In genomic region chr8:88825816-88826215, GRCm38 (mm10) we compare ENCODE assay signal across 18 mouse cellular contexts.
A peak's percentile ranks its signal among the peaks of the same experiment; 100 is the strongest.
DNase-seq lines count a peak whose midpoint lies in the region; ATAC-seq and TF ChIP-seq lines count a peak whose summit lies in the region.
"Had no signal": no experiment of that assay in that cellular context is flagged by ENCODE, and none has a peak within 500 bp of the region (broad histone marks: within the 10 kb centered on the region; RNA-seq: fewer than 3 reads in every experiment).

No protein-coding gene starts in this region.

- no peak overlapping the region for H3K9ac ChIP-seq in kidney, embryonic 15.5 days
- H3K9ac ChIP-seq in midbrain, embryonic 14.5 days (replicated peaks; ENCODE audit: low read length) = no peak overlapping the region
- H3K9ac ChIP-seq in midbrain, embryonic 11.5 days (ENCODE audit: low read length) = no peak overlapping the region
- no peak overlapping the region for H3K9ac ChIP-seq in kidney, postnatal 0 days (ENCODE audit: low read depth, low read length)
- no peak overlapping the region for H3K9ac ChIP-seq in stomach, postnatal 0 days (ENCODE audit: low read length)
- H3K9ac ChIP-seq: forebrain, embryonic 13.5 days; heart, embryonic 13.5 days; liver, embryonic 14.5 days; midbrain, embryonic 12.5 days had no signal

- H3K4me1 ChIP-seq in kidney, embryonic 15.5 days = no peaks in the 10 kb centered on the region
- no peaks in the 10 kb centered on the region for H3K4me1 ChIP-seq in midbrain, embryonic 14.5 days (ENCODE audit: control insufficient read depth, insufficient read depth, low read length)
- no peaks in the 10 kb centered on the region for H3K4me1 ChIP-seq in midbrain, embryonic 11.5 days (ENCODE audit: control insufficient read depth, insufficient read depth, low read length)
- H3K4me1 ChIP-seq in kidney, postnatal 0 days (replicated peaks; ENCODE audit: insufficient read depth, low read length) = no peaks in the 10 kb centered on the region
- no peaks in the 10 kb centered on the region for H3K4me1 ChIP-seq in stomach, postnatal 0 days (replicated peaks; ENCODE audit: control insufficient read depth, insufficient read depth)
- no peaks in the 10 kb centered on the region for H3K4me1 ChIP-seq in embryonic facial prominence, embryonic 10.5 days
- H3K4me1 ChIP-seq: forebrain, embryonic 13.5 days; heart, embryonic 13.5 days; hindbrain, embryonic 10.5 days; midbrain, embryonic 12.5 days had no signal

- no peak for ATAC-seq in kidney, embryonic 15.5 days (replicated peaks; ENCODE audit: low FRiP score)
- no peak for ATAC-seq in midbrain, embryonic 14.5 days (ENCODE audit: low FRiP score, low TSS enrichment)
- ATAC-seq in midbrain, embryonic 11.5 days (ENCODE audit: low FRiP score) = no peak
- no peak; the same call in 1 of the 2 replicates for ATAC-seq in kidney, postnatal 0 days (replicated peaks; ENCODE audit: low FRiP score, low read depth)
- ATAC-seq in stomach, postnatal 0 days (ENCODE audit: low FRiP score, low TSS enrichment) = no peak
- ATAC-seq: CD4-positive, CD25-positive, alpha-beta regulatory T cell, adult 4 months; forebrain, embryonic 13.5 days had no signal

- no peak overlapping the region for H3K4me2 ChIP-seq in kidney, embryonic 15.5 days
- no peak overlapping the region for H3K4me2 ChIP-seq in midbrain, embryonic 14.5 days (ENCODE audit: low read length)
- H3K4me2 ChIP-seq in midbrain, embryonic 11.5 days = no peak overlapping the region
- H3K4me2 ChIP-seq in kidney, postnatal 0 days (ENCODE audit: low read length) = no peak overlapping the region
- no peak overlapping the region for H3K4me2 ChIP-seq in stomach, postnatal 0 days (replicated peaks; ENCODE audit: low read depth)
- H3K4me2 ChIP-seq: forebrain, embryonic 13.5 days; heart, embryonic 13.5 days; midbrain, embryonic 12.5 days had no signal

- TF ChIP-seq CTCF in kidney, postnatal 0 days (IDR thresholded peaks at IDR 0.05; ENCODE audit: low read depth) = peak; percentile 63
- peak; percentile 48 for TF ChIP-seq CTCF in stomach, postnatal 0 days (IDR thresholded peaks at IDR 0.05; ENCODE audit: low read depth)

- no peak overlapping the region for H3K27ac ChIP-seq in kidney, embryonic 15.5 days
- H3K27ac ChIP-seq in midbrain, embryonic 14.5 days (replicated peaks; ENCODE audit: low read depth, low read length) = no peak overlapping the region
- H3K27ac ChIP-seq in midbrain, embryonic 11.5 days (ENCODE audit: low read depth, low read length) = no peak overlapping the region
- H3K27ac ChIP-seq in kidney, postnatal 0 days = no peak overlapping the region
- no peak overlapping the region for H3K27ac ChIP-seq in stomach, postnatal 0 days (replicated peaks)
- no peak overlapping the region for H3K27ac ChIP-seq in embryonic facial prominence, embryonic 10.5 days (replicated peaks)
- H3K27ac ChIP-seq: forebrain, embryonic 13.5 days; heart, embryonic 13.5 days; hindbrain, embryonic 10.5 days; liver, embryonic 14.5 days; midbrain, embryonic 12.5 days had no signal

- 57% methylated on average over 5 of the region's 5 CpGs for WGBS in kidney, embryonic 15.5 days
- 72% methylated on average over 5 of the region's 5 CpGs for WGBS in midbrain, embryonic 14.5 days
- WGBS in midbrain, embryonic 11.5 days = 67% methylated on average over 5 of the region's 5 CpGs
- WGBS in kidney, postnatal 0 days = 48% methylated on average over 5 of the region's 5 CpGs
- 50% methylated on average over 5 of the region's 5 CpGs for WGBS in stomach, postnatal 0 days
- WGBS in embryonic facial prominence, embryonic 10.5 days = 61% methylated on average over 5 of the region's 5 CpGs

- no peak overlapping the region for H3K4me3 ChIP-seq in kidney, embryonic 15.5 days (replicated peaks)
- no peak overlapping the region for H3K4me3 ChIP-seq in midbrain, embryonic 14.5 days (replicated peaks; ENCODE audit: low read depth, low read length)
- H3K4me3 ChIP-seq in midbrain, embryonic 11.5 days (ENCODE audit: low read depth, low read length) = no peak overlapping the region
- no peak overlapping the region for H3K4me3 ChIP-seq in kidney, postnatal 0 days (replicated peaks; ENCODE audit: low read depth, low read length)
- H3K4me3 ChIP-seq in stomach, postnatal 0 days (ENCODE audit: low read depth, low read length) = no peak overlapping the region
- no peak overlapping the region for H3K4me3 ChIP-seq in embryonic facial prominence, embryonic 10.5 days
- H3K4me3 ChIP-seq: forebrain, embryonic 13.5 days; heart, embryonic 13.5 days; hindbrain, embryonic 10.5 days; midbrain, embryonic 12.5 days had no signal

- H3K36me3 ChIP-seq in kidney, embryonic 15.5 days = no peaks in the 10 kb centered on the region
- no peaks in the 10 kb centered on the region for H3K36me3 ChIP-seq in midbrain, embryonic 14.5 days (ENCODE audit: control insufficient read depth, insufficient read depth, low read length)
- no peaks in the 10 kb centered on the region for H3K36me3 ChIP-seq in midbrain, embryonic 11.5 days (ENCODE audit: control insufficient read depth, insufficient read depth, low read length)
- no peaks in the 10 kb centered on the region for H3K36me3 ChIP-seq in kidney, postnatal 0 days (ENCODE audit: insufficient read depth, low read length)
- H3K36me3 ChIP-seq in stomach, postnatal 0 days (ENCODE audit: control insufficient read depth, insufficient read depth, low read length) = no peaks in the 10 kb centered on the region
- H3K36me3 ChIP-seq in embryonic facial prominence, embryonic 10.5 days (replicated peaks) = no peaks in the 10 kb centered on the region
- H3K36me3 ChIP-seq: heart, embryonic 13.5 days; hindbrain, embryonic 10.5 days; midbrain, embryonic 12.5 days had no signal

- TF ChIP-seq EP300 in stomach, postnatal 0 days (optimal IDR thresholded peaks at IDR 0.05) = no peak

- DNase-seq in kidney, adult 11 months = peak; percentile 32
- peak; percentile 26 for DNase-seq in midbrain, embryonic 14.5 days
- DNase-seq in midbrain, embryonic 11.5 days (ENCODE audit: low spot score, missing footprints) = no peak
- peak; percentile 1 for DNase-seq in kidney, postnatal 0 days (ENCODE audit: low spot score)
- no peak for DNase-seq in stomach, postnatal 0 days (ENCODE audit: low spot score)
- DNase-seq in embryonic facial prominence, embryonic 10.5 days (ENCODE audit: low spot score) = no peak
- DNase-seq: adrenal gland, postnatal 10 days; cerebellum, adult 2 months; left cerebral cortex, postnatal 4 days; lung, postnatal 4 days; thymus, adult 2 months had no signal

- no peaks in the 10 kb centered on the region for H3K27me3 ChIP-seq in kidney, embryonic 15.5 days
- no peaks in the 10 kb centered on the region for H3K27me3 ChIP-seq in midbrain, embryonic 14.5 days (ENCODE audit: control insufficient read depth, insufficient read depth, low read length)
- H3K27me3 ChIP-seq in midbrain, embryonic 11.5 days (ENCODE audit: control insufficient read depth, insufficient read depth, low read length) = no peaks in the 10 kb centered on the region
- H3K27me3 ChIP-seq in kidney, postnatal 0 days (ENCODE audit: insufficient read depth, low read length) = no peaks in the 10 kb centered on the region
- no peaks in the 10 kb centered on the region for H3K27me3 ChIP-seq in stomach, postnatal 0 days (ENCODE audit: control insufficient read depth, insufficient read depth, low read length)
- H3K27me3 ChIP-seq in embryonic facial prominence, embryonic 10.5 days (replicated peaks; ENCODE audit: low read depth, poor library complexity, severe bottlenecking) = no peaks in the 10 kb centered on the region
- H3K27me3 ChIP-seq: forebrain, embryonic 13.5 days; midbrain, embryonic 12.5 days had no signal

- no peaks in the 10 kb centered on the region for H3K9me3 ChIP-seq in kidney, embryonic 15.5 days (replicated peaks)
- H3K9me3 ChIP-seq in midbrain, embryonic 14.5 days (ENCODE audit: control insufficient read depth, low read length) = no peaks in the 10 kb centered on the region
- H3K9me3 ChIP-seq in midbrain, embryonic 11.5 days (ENCODE audit: control insufficient read depth, low read length) = no peaks in the 10 kb centered on the region
- H3K9me3 ChIP-seq in kidney, postnatal 0 days (replicated peaks; ENCODE audit: low read length) = no peaks in the 10 kb centered on the region
- no peaks in the 10 kb centered on the region for H3K9me3 ChIP-seq in stomach, postnatal 0 days (ENCODE audit: control insufficient read depth, low read length)
- H3K9me3 ChIP-seq in embryonic facial prominence, embryonic 10.5 days = peaks cover 2% of the 10 kb centered on the region; the same call in 1 of the 2 replicates
- H3K9me3 ChIP-seq: forebrain, embryonic 13.5 days had no signal

Comparison
In these comparisons a context has a peak if more than half of its experiments do, and no peak if none do; other contexts are left out.
1. DNase-seq: peak in kidney, adult 11 months (single experiment), midbrain, embryonic 14.5 days (single experiment) and kidney, postnatal 0 days (single experiment); none in midbrain, embryonic 11.5 days (single experiment), stomach, postnatal 0 days (single experiment) and embryonic facial prominence, embryonic 10.5 days (single experiment).